Comparison of ENCODE assay signal across 8 mouse cellular contexts in genomic region chr4:45528355-45529198, GRCm38 (mm10). TPM values are rescaled to one million over a fixed set of nuclear protein-coding genes. Genes with fewer than 3 reads are reported as not detected.
DNase-seq lines count a peak whose midpoint lies in the region; ATAC-seq and TF ChIP-seq lines count a peak whose summit lies in the region.

No protein-coding gene starts in this region.

- peak overlapping the region; percentile 92 for H3K4me2 ChIP-seq in heart, postnatal 0 days (ENCODE audit: low read depth, low read length)
- peak overlapping the region; percentile 94 for H3K4me2 ChIP-seq in limb, embryonic 15.5 days
- peak overlapping the region; percentile 99 for H3K4me2 ChIP-seq in stomach, embryonic 15.5 days

- no peak overlapping the region for H3K27ac ChIP-seq in thymus, adult 2 months (ENCODE audit: control insufficient read depth, insufficient read depth, low read length)
- H3K27ac ChIP-seq in heart, postnatal 0 days (ENCODE audit: low read depth) = peak overlapping the region; percentile 95
- peak overlapping the region; percentile 40; the same call in 1 of the 2 replicates for H3K27ac ChIP-seq in limb, embryonic 15.5 days
- peak overlapping the region; percentile 42; the same call in 1 of the 2 replicates for H3K27ac ChIP-seq in stomach, embryonic 15.5 days

- no peaks in the 10 kb centered on the region for H3K9me3 ChIP-seq in heart, postnatal 0 days (replicated peaks; ENCODE audit: control insufficient read depth, low read length)
- no peaks in the 10 kb centered on the region for H3K9me3 ChIP-seq in limb, embryonic 15.5 days
- H3K9me3 ChIP-seq in stomach, embryonic 15.5 days = no peaks in the 10 kb centered on the region

- peak overlapping the region; percentile 95 for H3K9ac ChIP-seq in heart, postnatal 0 days (replicated peaks; ENCODE audit: low read depth, low read length)
- peak overlapping the region; percentile 87 for H3K9ac ChIP-seq in limb, embryonic 15.5 days
- peak overlapping the region; percentile 86 for H3K9ac ChIP-seq in stomach, embryonic 15.5 days

- 61% methylated on average over 21 of the region's 21 CpGs for WGBS in thymus, adult 2 months
- 8% methylated on average over 21 of the region's 21 CpGs for WGBS in heart, postnatal 0 days
- WGBS in limb, embryonic 15.5 days = 4% methylated on average over 21 of the region's 21 CpGs
- 10% methylated on average over 21 of the region's 21 CpGs for WGBS in stomach, embryonic 15.5 days

- no peaks in the 10 kb centered on the region for H3K36me3 ChIP-seq in thymus, adult 2 months (ENCODE audit: control insufficient read depth, insufficient read depth, low read length)
- 0 out of 2 replicates have a peak, but pooled peaks cover 4% of the 10 kb centered on the region for H3K36me3 ChIP-seq in heart, postnatal 0 days (replicated peaks; ENCODE audit: control insufficient read depth, insufficient read depth, low read length)
- no peaks in the 10 kb centered on the region for H3K36me3 ChIP-seq in limb, embryonic 15.5 days
- peaks cover 4% of the 10 kb centered on the region; the same call in 1 of the 2 replicates for H3K36me3 ChIP-seq in stomach, embryonic 15.5 days

- no peak for TF ChIP-seq EP300 in heart, postnatal 0 days (IDR thresholded peaks at IDR 0.05; ENCODE audit: low read depth)

- no peak for TF ChIP-seq CTCF in thymus, adult 2 months (IDR thresholded peaks at IDR 0.05; ENCODE audit: borderline replicate concordance, control insufficient read depth, extremely low read depth, insufficient read depth, low read length, poor library complexity)
- no peak for TF ChIP-seq CTCF in heart, postnatal 0 days (IDR thresholded peaks at IDR 0.05; ENCODE audit: low read depth)

- no peak for TF ChIP-seq POLR2A in thymus, adult 2 months (IDR thresholded peaks at IDR 0.05; ENCODE audit: control insufficient read depth, extremely low read depth, insufficient read depth, low read length, poor library complexity)

- ATAC-seq in heart, postnatal 0 days (ENCODE audit: insufficient read depth, low read depth) = no peak
- no peak for ATAC-seq in limb, embryonic 15.5 days (ENCODE audit: insufficient number of reproducible peaks, low FRiP score, low TSS enrichment, low read depth)
- no peak for ATAC-seq in stomach, embryonic 15.5 days (ENCODE audit: insufficient read depth, low FRiP score, low read depth)

- no peak for DNase-seq in thymus, adult 2 months
- no peak for DNase-seq in thymus, postnatal 0 days (ENCODE audit: low spot score)
- no peak for DNase-seq in heart, postnatal 0 days (ENCODE audit: low spot score)
- DNase-seq in right cerebral cortex, postnatal 36 days (ENCODE audit: low spot score in 2 of 2) = no peak
- DNase-seq in frontal cortex, postnatal 10 days (ENCODE audit: low spot score in 2 of 2) = no peak
- no peak for DNase-seq in natural killer cell, adult 2 months (ENCODE audit: low spot score in 2 of 2)

- peak overlapping the region; percentile 40; the same call in 1 of the 2 replicates for H3K4me3 ChIP-seq in thymus, adult 2 months (ENCODE audit: control insufficient read depth, insufficient read depth, low read length)
- H3K4me3 ChIP-seq in heart, postnatal 0 days (ENCODE audit: low read depth, low read length) = peak overlapping the region; percentile 94
- peak overlapping the region; percentile 63 for H3K4me3 ChIP-seq in limb, embryonic 15.5 days
- peak overlapping the region; percentile 75 for H3K4me3 ChIP-seq in stomach, embryonic 15.5 days (replicated peaks)

- H3K27me3 ChIP-seq in thymus, adult 2 months (ENCODE audit: control insufficient read depth, insufficient read depth, low read length) = peaks cover 10% of the 10 kb centered on the region
- no peaks in the 10 kb centered on the region for H3K27me3 ChIP-seq in heart, postnatal 0 days (ENCODE audit: control insufficient read depth, insufficient read depth, low read length)
- H3K27me3 ChIP-seq in limb, embryonic 15.5 days = no peaks in the 10 kb centered on the region
- no peaks in the 10 kb centered on the region for H3K27me3 ChIP-seq in stomach, embryonic 15.5 days (replicated peaks)

- H3K4me1 ChIP-seq in thymus, adult 2 months (replicated peaks; ENCODE audit: control insufficient read depth, insufficient read depth, low read length) = peaks cover 22% of the 10 kb centered on the region
- peaks cover 36% of the 10 kb centered on the region for H3K4me1 ChIP-seq in heart, postnatal 0 days (ENCODE audit: control insufficient read depth, insufficient read depth)
- H3K4me1 ChIP-seq in limb, embryonic 15.5 days = peaks cover 72% of the 10 kb centered on the region
- peaks cover 40% of the 10 kb centered on the region for H3K4me1 ChIP-seq in stomach, embryonic 15.5 days

RNA-seq across cellular contexts. Expression of gene Shb, which starts 3.7 kb away (rescaled TPM):
- 12.0 and 14.5 TPM in 2 replicates for polyA plus RNA-seq in thymus, adult 2 months (2012; rRNA removed)
- 3.9 and 4.7 TPM in 2 replicates for polyA plus RNA-seq in thymus, postnatal 0 days (2015; fragmentation: Nextera tagmentation; extraction: Ambion mirVana)
- total RNA-seq in heart, postnatal 0 days (2014; rRNA removed; ENCODE audit: low replicate concordance) = 54.8 and 79.6 TPM in 2 replicates
- 6.5 and 7.4 TPM in 2 replicates for polyA plus RNA-seq in heart, postnatal 0 days (2015; fragmentation: Nextera tagmentation; extraction: Ambion mirVana)
- polyA plus RNA-seq in limb, embryonic 15.5 days (2015; fragmentation: Nextera tagmentation; extraction: Ambion mirVana) = 6.8 and 9.6 TPM in 2 replicates
- 5.4 and 5.8 TPM in 2 replicates for polyA plus RNA-seq in stomach, embryonic 15.5 days (2015; fragmentation: Nextera tagmentation; extraction: Ambion mirVana)

Comparison
In these comparisons a context has a peak if more than half of its experiments do, and no peak if none do; other contexts are left out.
1. H3K4me3 ChIP-seq: peak in every context shown above with its lines; median percentile 94 in heart, postnatal 0 days; 75 in stomach, embryonic 15.5 days; 63 in limb, embryonic 15.5 days; 40 in thymus, adult 2 months.